Mouse (Mus musculus) gastrocnemius, postnatal 4 days (tissue): ENCODE measurements around the gene Naa40. TPM values are rescaled to one million over a fixed set of nuclear protein-coding genes. Genes with fewer than 3 reads are reported as not detected.

Source experiments
- DNase-seq, 2 experiments: peaks; one replicate each; pipeline ENCODE4 v3.0.0; 2021 to 2022; ENCODE audit warnings: low spot score in 2 of 2, mixed read lengths in 2 of 2
- total RNA-seq, 2 experiments: library from RNA; stranded (reverse); gene quantifications; 2 replicates each; pipeline ENCODE4 v1.2.3; 2021

Gene Naa40
- total RNA-seq, 2 experiments from 2014 or later, result 20.1 to 22.4 TPM

DNA sequence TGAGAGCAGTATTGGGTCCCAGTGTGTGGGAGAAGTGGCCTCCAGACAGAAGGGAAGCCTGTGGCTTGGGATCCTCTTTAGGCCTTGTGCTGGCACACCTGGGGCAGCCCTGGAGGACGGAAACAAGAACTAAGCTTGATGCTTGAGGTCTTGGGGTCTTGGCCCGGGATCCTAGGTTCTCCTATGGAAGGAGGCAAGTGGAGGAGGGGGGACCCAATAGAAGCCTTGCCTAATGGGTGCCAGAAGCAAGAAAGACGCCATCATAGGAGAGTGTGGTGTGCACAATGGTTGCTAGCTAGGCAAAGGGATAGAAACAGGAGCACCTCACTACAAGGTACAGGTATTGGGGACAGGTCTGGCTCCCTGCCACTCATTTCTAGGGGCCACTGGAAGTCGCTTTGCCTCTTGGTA, 25.4 kb upstream of the Naa40 start:
- DNase-seq, result no peak

GRCm38 (mm10) chr19:7265478-7266191, 24.7 kb upstream of the Naa40 start:
- DNase-seq, result no peak

GRCm38 (mm10) chr19:7264766-7265331, 23.9 kb upstream of the Naa40 start:
- DNase-seq, result no peak

DNA sequence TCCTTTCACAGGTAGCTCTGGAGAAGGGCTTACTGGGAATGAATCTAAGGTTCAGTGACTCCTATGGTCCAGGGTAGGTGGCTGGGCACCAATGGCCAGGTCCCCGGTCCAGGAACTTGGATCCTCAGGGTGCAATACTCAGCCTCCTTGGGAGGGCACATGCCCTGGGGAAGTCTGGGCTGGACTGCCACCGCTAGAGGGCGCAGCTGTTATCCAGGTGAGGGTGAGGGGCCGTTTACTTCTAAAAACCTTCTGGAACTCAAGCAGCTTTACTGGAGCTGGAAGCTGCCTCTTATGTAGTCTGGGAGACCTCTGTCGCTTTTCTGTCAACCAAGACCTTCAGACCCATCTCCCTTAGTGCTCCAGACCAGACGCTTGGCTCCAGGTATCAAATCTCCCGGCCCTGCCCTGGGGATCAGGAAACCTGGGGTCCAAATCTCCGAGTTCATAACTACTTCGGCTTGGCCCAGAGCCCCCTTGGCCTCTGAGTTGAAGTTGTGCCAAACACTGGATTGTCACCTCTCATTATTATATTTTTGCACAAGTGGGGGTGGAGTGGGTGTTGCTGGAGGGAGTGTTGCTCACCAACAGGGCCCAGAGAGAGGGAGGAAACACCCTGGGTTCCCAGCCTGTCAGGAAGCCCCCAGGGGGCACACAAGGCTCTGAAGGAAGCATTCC, 23.2 kb upstream of the Naa40 start:
- DNase-seq, result peak; percentile 63 to 80

DNA sequence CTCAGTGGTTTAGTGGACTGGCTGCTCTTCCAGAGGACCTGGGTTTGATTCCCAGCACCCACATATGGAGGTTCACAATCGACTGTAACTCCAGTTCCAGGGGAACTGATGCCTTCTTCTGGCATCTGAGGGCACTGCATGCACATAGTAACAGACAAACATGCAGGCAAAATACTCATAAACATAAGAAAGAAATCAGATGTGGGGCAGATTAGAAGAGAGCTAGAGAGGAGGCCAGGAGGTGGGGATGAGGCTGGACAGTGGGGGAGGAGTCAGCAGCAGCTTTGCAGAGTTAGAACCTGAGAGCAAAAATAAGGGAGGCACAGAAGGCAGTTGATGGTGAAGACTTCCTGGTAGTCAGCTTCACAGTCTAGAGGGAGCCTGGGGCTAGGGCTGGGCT, 21.6 kb upstream of the Naa40 start:
- no peak for DNase-seq

DNA sequence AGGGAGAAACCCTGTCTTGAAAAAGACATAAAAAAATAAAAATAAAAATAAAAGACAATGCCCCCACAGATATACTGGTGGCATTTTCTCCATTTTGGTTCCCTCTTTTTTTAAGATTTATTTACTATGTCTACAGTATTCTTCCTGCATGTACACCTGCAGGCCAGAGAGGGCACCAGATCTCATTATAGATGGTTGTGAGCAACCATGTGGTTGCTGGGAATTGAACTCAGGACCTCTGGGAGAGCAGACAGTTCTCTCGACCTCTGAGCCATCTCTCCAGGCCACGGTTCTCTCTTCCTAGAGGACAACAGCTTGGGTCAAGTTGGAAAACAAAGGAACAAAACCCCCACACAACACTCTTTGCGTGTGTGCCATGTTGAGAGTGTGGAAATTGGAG, 21.0 kb upstream of the Naa40 start:
- no peak for DNase-seq

DNA sequence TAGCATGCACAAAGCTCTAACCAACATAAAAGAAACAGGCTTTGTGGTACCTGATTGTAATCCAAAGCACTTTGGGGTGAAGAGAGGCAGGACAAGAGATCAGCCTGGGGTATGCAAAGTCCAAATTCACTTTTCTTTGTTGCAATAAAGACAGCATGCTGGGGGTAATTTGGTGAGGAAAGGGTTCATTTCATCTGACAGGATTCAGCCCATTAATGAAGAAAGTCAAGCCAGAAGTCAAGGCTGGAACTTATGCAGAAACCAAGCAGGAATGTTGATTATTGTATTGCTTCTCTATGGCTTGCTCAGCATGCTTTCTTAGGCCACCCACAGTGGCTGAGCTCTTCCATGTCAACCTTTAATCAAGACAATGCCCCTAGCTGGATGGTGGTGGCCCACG, 20.5 kb upstream of the Naa40 start:
- no peak for DNase-seq

DNA sequence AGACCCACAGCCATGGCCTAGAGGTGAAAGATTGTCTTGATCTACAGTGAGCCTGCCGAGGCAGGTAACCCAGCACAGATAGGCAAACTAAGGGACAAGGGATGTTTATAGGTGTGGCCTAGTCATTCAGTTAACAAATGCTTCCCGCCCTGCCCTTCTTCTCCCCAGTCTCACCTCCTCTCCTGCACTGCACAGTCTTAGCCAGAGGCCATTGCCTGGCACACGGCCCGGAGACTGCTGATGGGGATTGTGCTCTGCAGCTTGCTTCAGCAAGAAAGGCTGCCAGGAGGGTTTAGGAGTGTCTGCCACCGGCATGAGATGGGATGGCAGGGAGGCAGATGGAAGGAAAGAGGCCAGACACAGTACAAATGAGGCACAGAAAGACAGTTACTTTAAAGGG, 16.9 kb upstream of the Naa40 start:
- DNase-seq, result no peak

GRCm38 (mm10) chr19:7246021-7246420, 5.0 kb upstream of the Naa40 start:
- DNase-seq, result no peak

- DNase-seq, result no peak
Measured at GRCm38 (mm10) chr19:7240291-7240690, 692 bp downstream of the Naa40 start.

- DNase-seq, result no peak
Measured at GRCm38 (mm10) chr19:7239574-7239973, 1.4 kb downstream of the Naa40 start.

DNA sequence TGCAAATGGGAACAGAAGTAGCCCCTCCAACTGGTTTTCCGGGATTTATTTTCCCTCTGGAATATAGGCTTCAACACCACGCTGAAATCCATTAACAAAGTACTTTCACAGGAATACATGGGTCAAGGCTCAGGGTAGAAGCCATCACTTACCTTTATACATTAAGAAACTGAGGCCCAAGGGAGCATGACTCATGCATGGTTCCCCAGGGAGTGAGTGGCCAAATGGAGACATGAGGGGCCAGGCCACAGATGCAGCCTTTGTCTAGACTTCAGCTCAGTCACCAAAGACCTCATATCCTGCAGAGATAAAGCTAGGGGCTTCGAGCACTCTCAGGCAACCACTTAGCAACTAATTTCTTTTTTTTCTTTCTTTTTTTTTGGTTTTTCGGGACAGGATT, 4.2 kb downstream of the Naa40 start:
- DNase-seq, result no peak

DNA sequence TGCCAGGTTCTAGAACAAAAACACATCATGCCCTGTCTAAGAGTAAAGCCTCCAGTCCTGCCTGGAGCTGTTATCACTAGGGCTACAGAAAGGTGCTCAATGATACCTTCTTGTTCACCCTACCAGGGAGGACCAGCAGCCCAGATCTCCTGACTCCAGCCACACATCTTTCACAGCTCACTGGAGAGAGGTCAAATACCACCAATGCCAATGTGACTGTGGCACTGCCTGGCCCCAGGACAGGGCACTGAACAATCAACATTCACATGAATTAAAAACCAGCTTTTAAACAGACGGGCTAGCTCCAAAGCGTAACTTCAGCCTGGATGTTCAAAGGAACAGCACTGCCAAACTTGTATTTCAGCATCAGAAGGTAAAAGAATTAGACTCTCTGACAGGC, 5.0 kb downstream of the Naa40 start:
- no peak for DNase-seq

DNA sequence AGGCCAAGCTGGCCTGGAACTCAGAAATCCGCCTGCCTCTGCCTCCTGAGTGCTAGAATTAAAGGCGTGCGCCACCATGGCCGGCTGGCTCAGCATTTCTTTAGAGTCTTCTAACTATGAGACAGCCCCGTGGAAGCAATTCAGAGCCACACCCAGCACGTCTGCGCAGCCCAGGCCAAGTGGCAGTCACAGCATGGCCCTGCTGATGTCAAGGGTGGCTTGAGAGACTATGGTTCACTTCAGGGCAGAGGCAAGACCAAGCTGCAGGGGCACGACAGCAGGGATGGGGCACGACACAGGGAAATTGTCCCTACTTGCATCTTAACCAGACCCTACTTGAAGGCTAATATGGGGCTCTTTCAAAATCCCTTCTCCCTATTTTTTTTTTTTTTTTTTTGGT, 5.5 kb downstream of the Naa40 start:
- DNase-seq, result no peak

GRCm38 (mm10) chr19:7234537-7235221, 6.3 kb downstream of the Naa40 start:
- DNase-seq, result peak; percentile 32 to 74

DNA sequence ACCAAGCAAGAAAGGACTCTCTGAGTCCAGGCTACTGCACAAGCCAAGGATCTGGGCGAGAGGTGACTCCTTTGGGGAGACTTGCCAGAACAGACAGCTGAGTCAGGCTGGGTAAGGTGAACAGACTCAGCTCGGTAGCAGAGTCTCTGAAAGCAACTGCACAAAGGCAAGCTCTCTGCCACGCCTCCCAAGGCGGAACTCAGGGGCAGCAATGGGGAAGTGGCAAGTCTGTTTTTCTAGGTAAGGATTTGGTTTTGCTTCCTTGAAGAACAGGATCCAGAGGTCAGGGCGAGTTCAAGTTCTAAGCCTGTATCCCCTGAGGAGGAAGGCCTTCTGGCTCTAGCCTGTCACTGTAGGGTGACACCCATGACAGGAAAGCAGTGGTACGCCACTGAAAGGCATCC, 14.5 kb downstream of the Naa40 start:
- DNase-seq, result no peak

- no peak for DNase-seq
Measured at GRCm38 (mm10) chr19:7225096-7225690, 15.8 kb downstream of the Naa40 start.

- DNase-seq, result no peak
Measured at GRCm38 (mm10) chr19:7224253-7224652, 16.7 kb downstream of the Naa40 start.

GRCm38 (mm10) chr19:7223488-7223887, 17.5 kb downstream of the Naa40 start:
- no peak for DNase-seq

- no peak for DNase-seq
Measured at GRCm38 (mm10) chr19:7222196-7222595, 18.8 kb downstream of the Naa40 start.

DNA sequence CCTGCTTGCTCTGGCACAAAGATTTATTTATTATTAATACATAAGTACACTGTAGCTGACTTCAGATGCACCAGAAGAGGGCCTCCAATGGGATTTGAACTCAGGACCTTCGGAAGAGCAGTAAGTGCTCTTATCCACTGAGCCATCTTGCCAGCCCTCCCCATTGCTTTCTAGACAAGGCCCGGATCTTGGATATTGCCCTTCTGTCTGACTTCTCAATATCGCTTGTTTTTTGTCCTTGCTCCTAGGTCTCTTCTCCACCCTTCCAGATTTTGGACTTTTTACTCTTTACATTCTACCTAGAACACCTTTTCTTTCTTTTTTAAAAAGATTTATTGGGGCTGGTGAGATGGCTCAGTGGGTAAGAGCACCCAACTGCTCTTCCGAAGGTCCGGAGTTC, 22.2 kb downstream of the Naa40 start:
- DNase-seq, result no peak

- no peak for DNase-seq
Measured at GRCm38 (mm10) chr19:7217926-7218267, 23.1 kb downstream of the Naa40 start.
